Mouse (Mus musculus): ENCODE measurements around the gene Gbp5.

- TF ChIP-seq CTCF (IDR thresholded peaks at IDR 0.05; ENCODE audit: low read depth, low read length): no peak
- no peak for TF ChIP-seq POLR2A (IDR thresholded peaks at IDR 0.05; ENCODE audit: insufficient read depth, low read length)
- no peak for TF ChIP-seq EP300 (IDR thresholded peaks at IDR 0.05; ENCODE audit: insufficient read depth, low read depth, low read length)
These were observed 30.7 kb upstream of the Gbp5 start for GRCm38 (mm10) chr3:142462764-142463751.

Data from ES-Bruce4 (cell line).